Mouse (Mus musculus): ENCODE results near the gene Xylt1.
A peak's percentile ranks its signal among the peaks of the same experiment; 100 is the strongest.

Xylt1 gene

GRCm38 (mm10) chr7:117380418-117381187 is at the start of gene Xylt1:
Xylt1 (plus strand) TSS chr7:117380979.
- peak; percentile 42 to 66 for DNase-seq (ENCODE audit: low read depth in 1 of 2, low spot score in 2 of 2)

GRCm38 (mm10) chr7:117333936-117334335 is 46.8 kb upstream of the Xylt1 start:
- no peak for DNase-seq (ENCODE audit: low read depth in 1 of 2, low spot score in 2 of 2)

- no peak for DNase-seq (ENCODE audit: low read depth in 1 of 2, low spot score in 2 of 2)
These were observed 24.5 kb upstream of the Xylt1 start for GRCm38 (mm10) chr7:117356316-117356715.

GRCm38 (mm10) chr7:117357425-117358194 is 23.2 kb upstream of the Xylt1 start:
- DNase-seq (ENCODE audit: low read depth in 1 of 2, low spot score in 2 of 2), result no peak

GRCm38 (mm10) chr7:117361281-117361680 is 19.5 kb upstream of the Xylt1 start:
- no peak for DNase-seq (ENCODE audit: low read depth in 1 of 2, low spot score in 2 of 2)

- no peak for DNase-seq (ENCODE audit: low read depth in 1 of 2, low spot score in 2 of 2)
These were observed 18.3 kb upstream of the Xylt1 start for GRCm38 (mm10) chr7:117362493-117362892.

- no peak for DNase-seq (ENCODE audit: low read depth in 1 of 2, low spot score in 2 of 2)
These were observed 12.0 kb upstream of the Xylt1 start for GRCm38 (mm10) chr7:117368647-117369289.

GRCm38 (mm10) chr7:117369290-117369941 is 11.4 kb upstream of the Xylt1 start:
- DNase-seq (ENCODE audit: low read depth in 1 of 2, low spot score in 2 of 2), result no peak

- no peak for DNase-seq (ENCODE audit: low read depth in 1 of 2, low spot score in 2 of 2)
These were observed 4.9 kb upstream of the Xylt1 start for GRCm38 (mm10) chr7:117375886-117376309.

GRCm38 (mm10) chr7:117377138-117377537 is 3.6 kb upstream of the Xylt1 start:
- no peak for DNase-seq (ENCODE audit: low read depth in 1 of 2, low spot score in 2 of 2)

GRCm38 (mm10) chr7:117380036-117380417 is 752 bp upstream of the Xylt1 start:
- no peak for DNase-seq (ENCODE audit: low read depth in 1 of 2, low spot score in 2 of 2)

- DNase-seq (ENCODE audit: low read depth in 1 of 2, low spot score in 2 of 2), result no peak
These were observed 606 bp downstream of the Xylt1 start for GRCm38 (mm10) chr7:117381188-117381981.

GRCm38 (mm10) chr7:117382006-117382405 is 1.2 kb downstream of the Xylt1 start:
- no peak for DNase-seq (ENCODE audit: low read depth in 1 of 2, low spot score in 2 of 2)

GRCm38 (mm10) chr7:117383147-117383940 is 2.6 kb downstream of the Xylt1 start:
- DNase-seq (ENCODE audit: low read depth in 1 of 2, low spot score in 2 of 2), result no peak

- DNase-seq (ENCODE audit: low read depth in 1 of 2, low spot score in 2 of 2), result no peak
These were observed 5.6 kb downstream of the Xylt1 start for GRCm38 (mm10) chr7:117386376-117386775.

GRCm38 (mm10) chr7:117388284-117388988 is 7.7 kb downstream of the Xylt1 start:
- DNase-seq (ENCODE audit: low read depth in 1 of 2, low spot score in 2 of 2), result no peak

GRCm38 (mm10) chr7:117389048-117389447 is 8.3 kb downstream of the Xylt1 start:
- DNase-seq (ENCODE audit: low read depth in 1 of 2, low spot score in 2 of 2), result no peak

GRCm38 (mm10) chr7:117392863-117393569 is 12.2 kb downstream of the Xylt1 start:
- DNase-seq (ENCODE audit: low read depth in 1 of 2, low spot score in 2 of 2), result no peak

Data from monocyte, adult 2 months (primary cell).